Mouse (Mus musculus) T-helper 1 cell (primary cell): Measurements from ENCODE around the gene Ifng.

Experiments
- in situ Hi-C: fragments of 300-600 bp; cut with MboI, MseI; formaldehyde crosslinking; loops from one replicate; pipeline ENCODE4 v1.15.1; 2025; ENCODE audit warnings: high pct_unique_total_duplicates

The Ifng gene

GRCm38 (mm10) chr10:118479244-118479643 is 38.4 kb downstream of the Ifng start:
- in situ Hi-C loops, result no loop called here

- in situ Hi-C loops, result no loop called here
These were observed 39.3 kb downstream of the Ifng start for GRCm38 (mm10) chr10:118480118-118480517.

DNA sequence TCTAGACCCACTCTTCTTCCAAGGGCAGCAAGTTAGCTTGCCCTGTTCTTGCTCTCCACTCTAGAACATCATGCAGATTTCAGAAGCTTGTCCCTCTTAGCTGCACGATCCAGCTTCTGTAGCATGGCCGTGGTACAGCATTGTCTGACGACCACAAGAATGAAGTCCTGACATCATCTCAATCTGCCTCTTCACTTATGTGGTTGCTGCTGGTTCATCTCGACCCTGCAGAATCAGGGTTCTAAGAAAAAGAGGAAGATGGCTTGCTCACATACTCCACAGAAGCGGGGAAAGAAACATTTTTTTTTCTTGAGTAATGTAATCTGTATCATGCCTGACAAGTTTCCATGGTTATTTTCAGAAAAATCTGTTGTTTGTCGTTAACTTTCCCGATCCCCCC is 39.9 kb downstream of the Ifng start:
- in situ Hi-C loops, result no loop called here

DNA sequence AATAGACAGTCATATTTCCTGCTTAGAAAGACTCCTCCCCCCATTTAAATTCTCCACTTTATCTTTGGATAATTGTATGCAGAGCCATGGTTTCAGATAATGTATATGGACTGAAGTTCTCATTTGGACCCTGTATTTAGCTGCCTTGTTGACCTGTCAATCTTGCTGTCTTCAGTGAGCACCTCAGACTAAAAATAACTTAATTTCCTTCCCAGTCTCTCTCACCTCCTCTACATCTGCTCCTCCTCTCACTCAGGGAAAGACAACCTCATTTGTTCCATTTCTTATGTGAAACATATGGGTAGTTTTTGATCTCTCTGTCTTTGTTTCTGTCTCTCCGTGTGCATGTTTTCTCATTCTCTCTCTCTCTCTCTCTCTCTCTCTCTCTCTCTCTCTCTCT is 53.3 kb downstream of the Ifng start:
- in situ Hi-C loops, result no loop called here

- in situ Hi-C loops, result no loop called here
These were observed 54.5 kb downstream of the Ifng start for GRCm38 (mm10) chr10:118495362-118495761.
